Mouse (Mus musculus): ENCODE measurements at regions not wholly inside any gene's neighbourhood (a gene's known extent, or its start where the extent isn't known, plus 50 kb on each side); places are given as distances from the start of the nearest gene placed in this dataset.
"Not testable (repeated sequence)": the region's sequence is repeated elsewhere in the genome, so short reads cannot be mapped to it uniquely, and the experiment has no call there.

DNA sequence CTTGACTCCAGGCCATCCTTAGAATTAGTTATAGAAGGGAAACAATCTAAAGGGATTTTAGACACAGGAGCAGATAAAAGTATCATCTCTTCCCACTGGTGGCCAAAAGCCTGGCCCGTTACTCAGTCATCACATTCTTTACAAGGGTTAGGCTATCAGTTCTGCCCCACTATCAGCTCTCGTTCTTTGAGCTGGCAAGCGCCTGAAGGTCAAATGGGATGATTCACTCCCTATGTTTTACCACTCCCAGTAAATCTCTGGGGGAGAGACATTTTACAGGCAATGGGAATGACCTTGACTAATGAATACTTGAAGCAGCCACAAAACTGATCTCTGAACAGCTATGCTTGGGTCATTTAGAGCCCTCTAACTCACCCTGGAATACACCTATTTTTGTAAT lies 70.8 kb downstream of the Gm4847 start:
- H3K4me3 ChIP-seq; H3K27ac ChIP-seq; intact Hi-C loops (cut with DNase I); DNase-seq (ENCODE audit: extremely low spot score in 1 of 2, low spot score in 2 of 2): not testable (repeated sequence)

DNA sequence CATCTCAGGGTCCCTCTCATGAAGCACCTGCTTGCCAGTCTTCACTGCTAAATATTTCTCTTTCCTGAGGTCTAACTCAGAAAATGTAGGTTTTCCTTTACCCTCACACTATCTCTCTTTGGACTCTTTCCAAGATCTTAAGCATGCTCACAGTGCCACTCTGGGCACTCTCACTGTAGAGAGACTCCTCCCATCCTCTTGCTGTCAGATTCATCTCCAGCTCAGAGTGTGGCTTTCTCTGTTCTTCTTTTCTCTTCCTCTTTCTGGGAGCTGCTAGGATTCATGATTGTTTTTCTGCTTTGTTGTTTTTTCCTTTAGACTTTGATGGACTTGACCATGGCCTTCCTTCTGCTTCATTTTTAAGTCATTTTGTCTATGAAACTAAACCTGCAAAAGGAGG lies 74.4 kb upstream of the Gm4846 start:
- DNase-seq (ENCODE audit: extremely low spot score in 1 of 2, low spot score in 2 of 2), result no peak
- no peak overlapping the region for H3K27ac ChIP-seq
- no peak overlapping the region for H3K4me3 ChIP-seq
- TF ChIP-seq CTCF (IDR thresholded peaks at IDR 0.05), result no peak
- intact Hi-C loops (cut with DNase I), result loop anchor here (1.0 kb wide), 1 partner anchor 45 kb away; no protein-coding TSS in a partner anchor
